Mouse (Mus musculus) kidney, adult 18-20 months (tissue): ENCODE results near the gene Cntn5.
"Not testable (repeated sequence)": the region's sequence is repeated elsewhere in the genome, so short reads cannot be mapped to it uniquely, and the experiment has no call there.

Experiments
- DNase-seq: peaks from one replicate; pipeline ENCODE4 v3.0.0; 2021

Cntn5 gene

DNA sequence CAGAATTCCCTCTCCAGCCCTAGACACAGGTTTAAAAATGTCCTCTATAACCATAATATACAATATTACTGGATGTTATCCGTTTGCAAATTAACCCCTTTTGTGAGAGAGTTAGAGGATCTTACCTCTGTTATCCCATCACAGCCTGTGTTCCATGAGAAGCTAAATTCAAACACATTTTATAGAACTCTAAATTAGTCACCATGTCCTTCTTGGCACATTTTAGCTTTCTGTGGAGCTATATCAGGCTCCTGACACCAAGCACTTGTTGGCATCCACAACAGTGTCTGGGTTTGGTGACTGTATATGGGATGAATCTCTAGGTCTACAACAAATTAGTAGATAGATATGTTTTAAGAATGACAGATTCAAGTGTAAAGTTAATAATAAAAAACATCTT is 253.9 kb downstream of the Cntn5 start:
- DNase-seq, result no peak

DNA sequence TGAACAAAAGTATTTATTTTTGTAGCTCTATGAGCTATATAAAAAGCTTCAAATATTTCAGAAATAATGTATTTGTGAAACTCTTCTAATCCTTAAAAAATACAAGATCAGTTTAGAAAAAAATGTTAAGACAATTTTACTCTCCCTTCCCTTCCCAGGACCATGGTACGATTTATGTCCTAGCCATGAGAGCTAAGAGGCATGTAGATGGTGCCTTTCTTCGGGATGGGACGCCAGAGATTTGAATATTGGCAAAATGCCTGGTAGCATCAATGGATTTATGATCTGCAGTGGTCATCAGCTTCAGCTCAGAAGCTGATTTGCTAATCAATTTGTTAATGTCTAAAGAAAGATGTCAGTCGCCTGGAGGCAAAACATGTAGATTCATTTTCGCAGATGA is 258.6 kb downstream of the Cntn5 start:
- DNase-seq, result no peak

DNA sequence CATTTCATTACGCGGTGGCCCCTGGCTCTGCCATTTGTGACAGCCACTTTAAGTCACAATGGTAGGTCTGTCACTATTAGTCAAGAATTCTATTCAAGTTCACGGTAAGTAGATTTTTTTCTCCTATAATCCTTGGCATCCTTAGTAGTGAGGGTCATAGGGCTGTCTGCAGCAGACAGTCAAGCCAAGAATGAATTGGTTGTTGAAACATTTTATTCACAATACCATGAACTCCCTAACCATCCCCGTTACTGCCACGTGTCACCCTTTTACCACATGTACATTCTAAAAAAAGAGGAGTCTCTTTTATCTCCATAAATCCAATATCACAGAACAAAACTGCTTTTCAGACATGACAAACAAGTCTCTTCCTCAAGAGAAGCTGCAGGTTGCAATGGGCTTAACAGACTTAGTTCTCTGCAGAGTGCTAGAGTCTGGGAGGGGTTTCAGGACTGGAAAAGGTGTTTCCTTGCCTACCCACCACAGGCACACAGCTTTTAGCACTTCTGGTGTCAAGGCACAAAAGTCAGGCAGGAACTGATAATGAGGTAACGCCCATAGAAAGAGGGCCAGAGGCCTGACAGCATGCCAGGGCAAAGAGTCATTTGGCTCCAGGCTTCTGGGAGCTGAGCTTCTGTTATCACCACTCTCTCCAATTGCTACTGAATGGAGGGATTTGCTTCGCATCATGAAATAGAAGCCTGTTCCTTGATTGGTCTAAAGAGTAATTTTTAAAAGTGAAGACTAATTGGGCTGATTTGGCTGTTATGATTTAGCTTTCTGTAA is 259.3 kb downstream of the Cntn5 start:
- DNase-seq, result no peak

DNA sequence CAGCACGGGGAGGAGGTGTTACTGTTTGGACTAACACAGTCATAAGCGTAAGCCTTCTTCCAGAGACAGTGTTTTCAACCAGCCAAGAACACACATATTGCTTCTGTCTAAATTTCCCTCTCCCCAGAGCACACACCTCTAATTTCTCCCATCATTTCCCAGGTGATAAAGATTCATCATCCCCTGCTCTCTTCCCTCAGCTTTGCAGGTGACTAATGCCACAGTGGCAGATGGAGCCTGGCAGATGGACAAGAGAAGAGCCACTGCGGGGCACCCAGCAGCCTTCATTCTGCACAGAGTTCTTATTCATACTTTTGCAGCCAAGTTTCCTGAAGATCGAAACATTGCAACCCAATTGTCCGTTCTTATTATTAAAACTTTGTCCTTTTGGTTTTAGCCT is 286.5 kb downstream of the Cntn5 start:
- DNase-seq, result no peak

DNA sequence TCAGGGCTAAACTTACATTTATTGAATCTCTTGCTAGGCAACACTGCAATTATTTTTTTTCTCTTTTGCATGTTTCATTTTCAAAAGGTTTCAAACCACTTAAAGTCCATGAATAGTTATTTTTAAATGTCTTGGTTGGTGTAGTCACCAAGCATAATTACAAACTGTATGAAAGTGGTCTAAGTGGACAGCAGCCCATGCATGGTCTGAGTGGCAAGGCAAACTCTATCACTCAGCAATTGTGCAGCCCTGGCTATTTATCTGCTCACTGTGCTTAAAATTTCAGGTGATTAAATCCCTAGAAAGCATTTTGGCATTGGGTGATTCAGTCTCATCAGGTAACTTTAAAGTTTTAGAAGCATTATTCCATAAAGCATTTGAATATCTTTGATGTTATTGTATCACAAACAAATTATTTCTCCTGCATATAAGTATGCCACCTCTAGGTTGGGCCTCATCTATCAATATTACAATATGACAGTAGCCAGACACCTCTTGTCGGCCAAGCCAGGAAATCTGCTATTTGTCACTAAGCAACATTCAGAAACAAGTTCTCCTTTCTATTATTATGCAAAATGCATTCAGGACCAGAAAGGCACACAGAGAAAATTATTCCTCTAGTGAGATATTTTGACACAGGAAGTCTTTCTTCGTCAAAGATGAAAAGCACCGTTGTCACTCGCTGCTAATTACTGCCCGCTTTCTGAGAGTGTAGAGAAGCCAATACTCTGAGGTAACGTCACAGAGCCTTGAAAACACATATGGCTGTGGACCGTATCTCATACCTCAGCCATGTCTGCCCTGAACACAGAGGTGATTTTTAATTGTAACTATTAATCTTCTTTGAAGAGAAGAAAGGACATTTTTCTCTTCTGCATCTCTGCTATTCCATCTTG is 329.0 kb downstream of the Cntn5 start:
- no peak for DNase-seq

DNA sequence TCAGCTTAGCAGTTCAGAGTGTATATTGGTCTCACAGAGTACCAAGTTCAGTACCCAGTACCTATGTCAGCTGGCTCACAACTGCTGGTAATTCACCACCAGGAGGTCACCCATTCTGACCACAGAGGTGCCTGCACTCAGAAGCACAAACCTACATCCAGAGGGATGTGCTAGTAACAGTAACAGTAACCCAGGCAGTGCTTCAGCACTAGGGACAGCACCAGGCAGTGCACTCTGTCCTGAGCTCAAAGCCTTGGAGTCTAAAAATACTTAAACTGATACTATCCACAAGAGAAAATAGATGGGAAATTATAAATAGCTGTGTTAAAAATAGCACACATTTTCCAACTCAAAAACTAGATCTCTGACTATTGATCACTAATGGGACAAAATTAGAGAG is 334.7 kb downstream of the Cntn5 start:
- no peak for DNase-seq

DNA sequence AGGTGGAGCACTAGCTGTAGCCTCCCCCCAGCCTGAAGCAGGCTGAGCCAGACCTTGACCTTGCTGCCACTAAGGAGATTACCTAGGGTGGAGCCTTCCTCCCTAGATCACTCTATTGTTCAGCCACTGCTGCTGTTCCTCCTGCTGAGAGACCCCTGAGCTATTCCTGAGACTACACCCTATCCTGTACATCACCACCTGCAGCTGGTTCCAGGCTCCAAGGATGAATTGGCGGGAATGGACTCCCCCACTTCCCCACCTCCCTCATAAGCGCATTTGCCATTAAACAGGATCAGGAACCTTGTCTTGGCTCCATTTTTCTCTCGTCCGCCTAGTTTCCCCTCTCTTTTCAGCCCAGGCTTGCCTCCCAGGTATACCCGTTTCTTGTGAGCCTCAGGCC is 363.7 kb downstream of the Cntn5 start:
- not testable (repeated sequence) for DNase-seq

DNA sequence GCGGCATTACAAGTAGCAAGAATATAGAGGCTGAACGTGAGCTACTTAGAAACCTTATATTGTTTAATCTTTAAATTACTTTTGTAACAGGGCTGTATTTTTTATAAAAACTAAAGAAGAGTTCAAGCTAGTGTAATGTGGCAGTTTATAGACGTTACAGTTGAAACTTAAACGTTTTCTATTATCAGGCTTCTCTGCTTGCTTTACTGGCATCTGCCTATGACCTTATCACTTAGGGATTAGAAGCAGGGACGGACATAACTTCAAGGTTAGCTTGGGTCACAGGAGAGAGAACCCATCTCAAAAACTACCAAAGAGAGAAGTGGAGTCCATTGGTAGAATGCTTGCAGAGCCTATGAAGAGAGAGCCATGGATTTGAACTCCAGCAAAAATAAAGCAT is 372.3 kb downstream of the Cntn5 start:
- no peak for DNase-seq

DNA sequence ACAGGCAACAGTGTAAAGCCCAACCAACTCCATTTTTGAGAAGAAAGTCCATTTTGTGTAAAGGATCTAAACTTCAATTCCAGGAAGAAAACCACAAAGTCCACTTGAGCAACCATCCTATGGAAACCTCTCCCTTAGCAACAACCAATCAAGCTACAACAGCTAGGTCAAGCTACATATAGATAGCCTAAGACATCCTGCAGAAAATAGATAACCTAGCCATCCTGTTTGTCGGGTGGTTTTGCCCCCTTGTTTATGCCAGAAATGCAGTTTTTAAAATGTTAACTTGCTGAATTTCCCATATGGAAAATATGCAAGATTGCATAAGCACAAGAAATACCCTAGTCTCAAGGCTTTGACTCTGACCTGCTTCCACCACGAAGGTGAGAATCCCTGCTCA is 373.5 kb downstream of the Cntn5 start:
- no peak for DNase-seq

DNA sequence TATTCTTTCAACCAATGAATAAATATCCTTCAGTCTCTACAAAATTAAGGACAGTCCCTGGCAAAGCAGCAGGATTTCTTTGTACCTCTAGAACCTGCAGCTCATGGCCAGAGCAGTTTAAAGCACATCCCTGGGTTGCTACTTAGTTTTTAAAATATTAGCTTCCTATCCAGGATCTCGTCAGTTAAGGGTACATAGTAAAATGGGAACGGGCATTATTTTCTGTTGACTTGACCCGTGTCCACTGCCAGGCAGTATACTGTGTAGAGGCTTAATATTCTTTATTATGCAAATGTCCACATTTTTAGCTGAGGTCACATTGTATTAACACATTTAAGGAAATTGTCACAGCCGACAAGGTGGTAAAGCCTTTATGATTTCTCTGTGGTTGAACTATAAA is 375.0 kb downstream of the Cntn5 start:
- no peak for DNase-seq

DNA sequence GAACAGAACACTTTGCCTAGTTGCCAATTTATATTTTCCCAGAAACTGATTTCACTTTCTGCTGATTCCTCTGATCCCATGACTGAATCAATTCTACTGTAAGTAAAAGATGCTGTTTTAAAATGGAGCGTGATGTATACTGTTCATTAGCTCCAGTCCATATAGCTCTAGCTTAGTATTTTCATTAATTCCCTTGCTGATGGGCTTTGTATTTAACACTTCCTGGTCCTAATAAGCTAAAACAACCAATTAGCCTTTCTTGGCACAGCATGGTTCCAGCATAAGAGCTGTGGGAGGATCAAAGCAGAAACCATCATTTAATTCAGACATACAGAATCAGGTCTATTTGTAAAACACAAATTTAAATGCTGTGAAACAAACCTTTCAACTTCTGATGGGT is 375.5 kb downstream of the Cntn5 start:
- DNase-seq, result no peak

DNA sequence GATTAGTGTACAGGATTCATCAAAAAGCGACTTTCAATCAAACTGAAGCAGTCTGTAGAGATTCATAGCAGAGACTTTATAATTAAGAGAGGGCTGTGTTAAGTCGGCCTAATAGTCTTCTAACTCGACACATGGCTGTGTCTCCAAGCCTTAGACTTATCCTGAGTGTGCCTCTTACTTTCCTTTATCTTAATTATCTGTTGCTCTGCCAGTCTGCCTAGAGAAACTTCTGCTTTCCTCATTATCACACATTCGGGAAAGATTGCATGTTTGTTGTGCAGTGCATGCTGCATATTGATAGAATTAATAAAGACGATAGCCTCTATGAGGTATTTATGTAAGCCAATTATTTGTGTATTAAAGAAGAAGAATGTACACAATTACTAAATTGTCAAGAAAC is 375.9 kb downstream of the Cntn5 start:
- no peak for DNase-seq

DNA sequence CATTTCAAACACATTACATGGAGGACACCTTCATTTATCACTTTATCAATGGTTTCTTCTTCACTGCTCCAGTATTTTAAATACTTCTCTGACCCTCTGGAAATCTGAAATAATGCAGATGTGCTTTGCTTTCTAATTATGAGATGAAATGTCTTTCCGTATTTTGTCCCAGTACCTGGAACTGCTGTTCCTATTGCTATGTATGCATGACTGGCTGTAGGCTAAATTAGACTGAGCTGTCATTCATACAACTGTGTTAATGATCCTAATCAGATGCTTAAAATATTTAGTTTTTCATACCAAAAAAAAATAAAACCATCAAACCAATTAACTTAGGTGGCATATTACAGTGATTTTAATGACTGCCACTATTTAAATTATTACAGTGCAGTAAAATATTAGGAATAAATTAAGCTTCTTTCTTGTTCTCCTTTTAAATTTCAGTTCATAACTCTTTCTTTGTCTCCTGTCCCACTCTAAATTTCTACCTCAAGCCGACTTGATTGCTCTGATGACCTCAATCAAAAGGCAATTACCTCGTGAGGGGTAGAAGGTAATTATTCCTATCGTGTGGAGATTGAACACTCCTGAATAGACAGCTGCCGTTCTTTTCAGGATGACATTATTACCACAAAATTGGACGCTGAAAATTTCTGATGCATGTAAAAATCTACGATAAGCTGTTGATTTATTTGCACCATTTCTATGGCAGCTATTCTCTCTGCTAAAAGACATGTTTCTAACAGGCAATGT is 378.5 kb downstream of the Cntn5 start:
- DNase-seq, result no peak

DNA sequence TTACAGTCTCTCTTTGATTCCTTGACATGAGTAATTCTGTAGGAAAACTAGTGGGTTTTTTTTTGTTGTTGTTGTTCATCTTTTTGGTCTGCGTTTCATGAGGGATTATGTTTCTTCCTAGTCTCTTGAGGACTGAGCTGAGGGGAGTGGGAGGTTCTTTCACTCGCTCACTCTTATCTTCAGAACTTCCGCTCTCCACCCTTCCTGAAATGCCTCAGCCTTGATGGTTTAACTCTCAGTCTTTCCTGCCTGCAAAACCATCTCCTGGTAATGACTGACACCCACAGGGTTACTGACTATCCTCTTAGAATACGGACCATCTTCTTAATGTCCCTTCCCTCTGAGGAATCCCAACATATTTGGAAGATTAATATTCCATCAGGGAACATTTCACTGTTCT is 382.0 kb downstream of the Cntn5 start:
- DNase-seq, result no peak

DNA sequence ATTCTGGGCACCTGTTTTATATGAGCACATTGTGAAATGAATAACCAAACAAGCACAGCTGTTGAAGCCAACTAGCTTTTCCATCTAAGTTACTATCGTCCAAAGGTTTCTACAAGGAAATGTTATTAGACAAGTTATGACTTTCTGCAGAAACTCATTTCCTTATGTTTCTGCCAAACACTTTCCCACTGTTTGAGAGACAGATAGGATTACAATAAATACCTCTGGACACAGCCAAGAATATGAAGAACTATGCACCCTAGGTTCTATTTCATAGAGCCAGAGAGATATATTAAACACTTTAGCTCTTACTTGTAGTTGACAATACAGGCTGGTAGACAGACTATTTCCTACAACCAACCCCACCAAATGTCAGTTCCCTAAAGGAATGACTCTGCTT is 383.5 kb downstream of the Cntn5 start:
- DNase-seq, result no peak

DNA sequence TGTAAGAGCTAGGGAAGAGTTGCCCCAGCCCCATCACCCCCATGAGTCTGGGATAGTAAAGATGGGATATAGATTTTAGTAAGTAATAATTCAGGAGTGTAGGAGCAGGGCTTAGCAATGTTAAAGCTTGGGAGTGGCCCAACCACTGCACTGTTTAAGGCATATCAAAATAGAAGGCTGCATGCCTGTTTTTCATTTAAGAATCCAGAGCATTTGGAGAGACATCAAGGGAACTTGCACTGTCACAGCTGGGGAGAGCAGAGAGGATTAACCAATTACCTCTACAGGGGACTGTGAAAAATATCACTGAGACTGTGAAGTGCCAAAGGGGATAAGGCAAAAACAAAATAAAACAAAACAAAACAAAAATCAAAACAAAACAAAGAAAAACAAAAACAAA is 412.3 kb downstream of the Cntn5 start:
- DNase-seq, result no peak

DNA sequence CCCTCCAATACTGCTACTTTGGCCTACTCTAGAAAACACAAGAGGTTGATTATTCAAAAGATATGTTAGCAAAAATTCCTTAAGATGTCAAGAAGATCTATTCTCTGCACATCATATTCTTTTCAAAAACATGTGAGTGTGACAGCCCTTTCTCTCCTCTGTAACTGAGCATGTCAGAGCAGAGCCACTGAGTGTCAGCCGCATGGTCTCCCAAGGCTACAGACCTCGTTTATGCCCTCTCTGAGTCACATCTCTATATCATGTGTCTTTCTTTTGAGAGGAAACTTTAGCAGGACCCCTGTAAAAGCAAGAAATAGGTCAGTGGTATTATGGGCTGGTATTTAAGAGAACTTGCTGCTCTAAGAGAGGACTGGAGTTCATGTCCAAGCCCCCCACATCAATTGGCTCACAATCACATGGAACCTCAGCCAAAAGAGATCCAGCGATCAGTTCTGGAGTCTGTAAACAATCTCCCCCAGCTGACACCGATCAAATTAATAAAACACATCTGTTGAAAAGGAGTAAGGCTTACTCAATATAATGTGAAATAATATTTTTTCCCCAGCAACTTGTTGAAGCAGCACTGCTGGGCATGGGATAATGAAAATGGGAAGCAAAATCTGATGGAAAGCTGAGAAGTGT is 433.0 kb downstream of the Cntn5 start:
- no peak for DNase-seq

DNA sequence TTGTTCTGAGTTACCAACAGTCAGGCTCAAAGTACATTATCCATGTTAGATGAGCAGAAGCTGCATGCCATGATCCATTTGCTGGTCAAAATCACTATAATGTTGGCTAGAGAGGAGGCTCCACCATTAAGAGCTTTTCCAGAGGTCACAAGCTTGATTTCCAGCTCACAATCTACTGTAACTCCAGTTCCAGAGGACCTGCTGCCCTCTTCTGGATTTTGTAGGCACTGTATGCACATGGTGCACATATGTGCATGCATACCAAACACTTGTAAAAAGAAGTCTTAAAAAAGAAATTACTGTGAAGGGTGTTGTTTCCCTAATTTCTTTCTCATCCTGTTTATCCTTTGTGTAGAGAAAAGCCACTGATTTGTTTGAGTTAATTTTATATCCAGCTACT is 439.8 kb downstream of the Cntn5 start:
- DNase-seq, result no peak

DNA sequence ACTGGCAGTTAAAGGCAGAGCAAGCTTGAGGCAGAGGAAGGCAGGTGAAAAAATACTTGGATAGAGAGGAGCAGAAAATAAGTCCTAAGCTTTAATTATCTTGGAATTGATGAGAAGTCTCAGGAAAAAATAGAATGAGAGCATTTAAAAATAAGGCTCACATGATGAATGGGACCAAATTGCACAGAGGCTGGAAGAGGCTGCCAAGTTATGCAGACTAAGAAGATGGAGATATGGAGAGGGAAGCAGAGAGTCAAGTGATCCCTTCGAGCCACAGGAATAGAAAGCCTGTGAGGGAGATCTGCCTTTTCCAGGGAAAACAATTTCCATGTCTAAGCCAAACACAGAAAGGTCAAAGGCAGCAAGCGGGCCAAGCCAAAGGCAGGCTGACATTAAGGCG is 446.7 kb downstream of the Cntn5 start:
- DNase-seq, result no peak

DNA sequence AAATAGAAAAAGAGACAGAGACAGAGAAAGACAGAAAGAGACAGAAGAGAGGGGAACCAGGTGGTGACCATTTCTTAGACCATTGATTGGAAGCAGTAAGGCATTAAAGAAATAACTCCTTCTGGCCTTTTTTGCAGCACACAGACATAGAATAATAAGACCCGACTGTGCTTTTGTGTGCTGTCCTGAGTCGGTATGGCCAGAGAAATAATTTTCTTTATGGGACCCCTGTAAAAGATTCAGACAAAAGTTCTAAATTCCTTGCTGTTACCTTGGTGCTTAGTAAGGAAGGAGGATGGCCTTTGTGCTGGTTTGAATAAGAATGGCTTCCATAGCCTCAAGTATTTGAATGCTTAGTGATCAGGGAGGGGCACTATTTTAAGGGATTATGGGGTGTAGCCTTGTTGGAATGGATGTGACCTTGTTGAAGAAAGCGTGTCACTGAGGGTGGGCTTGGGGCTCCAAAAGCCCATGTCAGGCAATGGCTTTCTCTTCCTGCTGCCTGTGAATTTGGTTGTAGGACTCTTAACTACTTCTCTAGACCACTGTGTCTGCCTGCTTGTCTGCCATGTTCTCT is 455.5 kb downstream of the Cntn5 start:
- no peak for DNase-seq

DNA sequence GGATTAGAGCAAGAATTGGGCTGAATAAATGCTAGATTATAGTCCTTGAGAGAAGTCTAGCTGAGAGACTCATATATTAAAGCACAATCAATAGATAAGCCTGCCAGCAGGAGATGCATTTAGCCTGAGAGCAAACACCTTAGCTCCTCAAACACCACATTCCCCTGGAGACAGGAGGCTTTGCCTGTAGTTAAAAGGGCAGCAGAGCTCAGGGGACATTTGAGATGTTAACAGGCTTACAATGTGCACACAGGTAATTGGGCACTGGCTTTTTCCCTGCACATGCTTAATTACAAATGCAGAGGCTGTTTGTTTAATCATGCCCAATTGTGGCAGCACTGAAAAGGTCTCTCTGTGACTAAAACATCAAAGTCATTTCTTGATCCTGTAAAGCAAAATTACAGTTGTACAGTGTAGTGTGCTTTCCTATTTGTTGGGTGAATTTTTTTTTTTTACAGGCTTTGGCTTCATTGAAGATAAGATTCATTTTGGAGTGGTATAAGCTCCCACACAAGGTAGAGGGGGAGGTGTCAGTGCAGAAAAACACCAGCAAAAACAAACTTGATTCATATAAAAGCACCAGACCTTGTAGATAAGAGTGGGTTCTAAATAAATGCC is 457.2 kb downstream of the Cntn5 start:
- no peak for DNase-seq

DNA sequence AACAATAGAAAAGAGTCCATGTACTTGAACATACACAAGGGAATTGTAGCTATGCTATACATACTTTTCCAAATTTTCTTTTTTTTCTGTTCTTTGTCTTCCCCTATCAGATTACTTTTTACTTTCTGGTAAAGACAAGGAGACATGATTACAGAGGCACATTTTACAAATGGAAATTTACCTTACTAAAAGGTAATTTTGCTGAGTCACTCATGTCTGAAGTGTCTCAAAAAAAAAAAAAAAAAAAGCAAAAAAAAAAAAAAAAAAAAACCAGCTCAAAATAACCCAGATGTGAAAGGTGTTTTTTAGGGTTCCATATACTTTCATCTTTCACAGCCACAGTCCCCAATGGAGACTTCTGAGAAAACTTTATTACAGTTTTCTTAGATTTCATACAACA is 492.5 kb downstream of the Cntn5 start:
- DNase-seq, result no peak
